Mouse (Mus musculus) liver, adult 2 months (tissue): Measurements from ENCODE around the gene Rdh1. TPM values are rescaled to one million over a fixed set of nuclear protein-coding genes. Genes with fewer than 3 reads are reported as not detected.
"Not testable (repeated sequence)": the region's sequence is repeated elsewhere in the genome, so short reads cannot be mapped to it uniquely, and the experiment has no call there.

Source experiments
- DNase-seq: peaks from one replicate; pipeline ENCODE4 v3.0.0-alpha.2; 2011; ENCODE audit warnings: low read depth, low spot score; ENCODE audit errors: extremely low read depth
- H3K27ac ChIP-seq: fragments of 200-500 bp; replicated peaks from 2 replicates; pipeline ENCODE4 v1.5.1; 2012; ENCODE audit warnings: low read depth, mild to moderate bottlenecking, control low read depth, inconsistent platforms, low read length; ENCODE audit not compliant: insufficient read depth
- H3K27me3 ChIP-seq: fragments of 200-500 bp; 2 replicates; pipeline ENCODE4 v1.6.1; 2012; ENCODE audit warnings: mild to moderate bottlenecking, moderate library complexity, low read length, inconsistent platforms; ENCODE audit not compliant: control insufficient read depth, insufficient read depth
- H3K36me3 ChIP-seq: fragments of 200-500 bp; 2 replicates; pipeline ENCODE4 v1.6.1; 2012; ENCODE audit warnings: low read length, inconsistent platforms; ENCODE audit not compliant: control insufficient read depth, insufficient read depth
- H3K4me1 ChIP-seq: fragments of 200-500 bp; 2 replicates; pipeline ENCODE4 v1.6.1; 2011; ENCODE audit warnings: low read length; ENCODE audit not compliant: control insufficient read depth, insufficient read depth
- H3K4me3 ChIP-seq: fragments of 200-500 bp; 2 replicates; pipeline ENCODE4 v1.5.1; 2011; ENCODE audit warnings: low read depth, mild to moderate bottlenecking, control low read depth, low read length, moderate library complexity; ENCODE audit not compliant: insufficient read depth
- H3K79me2 ChIP-seq: fragments of 200-500 bp; 2 replicates; pipeline ENCODE4 v1.6.1; 2012; ENCODE audit warnings: inconsistent platforms, mild to moderate bottlenecking, low read length, moderate library complexity; ENCODE audit not compliant: control insufficient read depth, insufficient read depth
- H3K9ac ChIP-seq: fragments of 200-500 bp; 2 replicates; pipeline ENCODE4 v1.6.1; 2012; ENCODE audit warnings: low read depth, mild to moderate bottlenecking, control low read depth, inconsistent platforms, low read length
- CTCF ChIP-seq: fragments of 200-500 bp; IDR thresholded peaks from 2 replicates; pipeline ENCODE4 v1.5.1; 2011; ENCODE audit warnings: low read depth, low read length, control low read depth
- POLR2A ChIP-seq: fragments of 200-500 bp; IDR thresholded peaks from 2 replicates; pipeline ENCODE4 v1.6.1; 2011; ENCODE audit warnings: low read length, control low read depth; ENCODE audit not compliant: insufficient read depth; ENCODE audit errors: extremely low read depth
- WGBS: fragments of 180-500 bp; shearing (Covaris S2); methylation state at CpG from one replicate; pipeline ENCODE4 v1.1.7; 2018; 5-methylcytosine and 5-hydroxymethylcytosine counted together
- polyA plus RNA-seq: library from polyadenylated mRNA; depleted of rRNA; stranded (reverse); fragments of >200 nt; gene quantifications from 2 replicates; pipeline ENCODE4 v1.2.3, GENCODE M21; 2012
- total RNA-seq: library from RNA; depleted of rRNA; stranded (reverse); fragments of >200 nt; gene quantifications from 2 replicates; pipeline ENCODE4 v1.2.3, GENCODE M21; 2014

Gene Rdh1
- total and polyA plus RNA-seq, 2 experiments, result 0.18 to 0.20 TPM

DNA sequence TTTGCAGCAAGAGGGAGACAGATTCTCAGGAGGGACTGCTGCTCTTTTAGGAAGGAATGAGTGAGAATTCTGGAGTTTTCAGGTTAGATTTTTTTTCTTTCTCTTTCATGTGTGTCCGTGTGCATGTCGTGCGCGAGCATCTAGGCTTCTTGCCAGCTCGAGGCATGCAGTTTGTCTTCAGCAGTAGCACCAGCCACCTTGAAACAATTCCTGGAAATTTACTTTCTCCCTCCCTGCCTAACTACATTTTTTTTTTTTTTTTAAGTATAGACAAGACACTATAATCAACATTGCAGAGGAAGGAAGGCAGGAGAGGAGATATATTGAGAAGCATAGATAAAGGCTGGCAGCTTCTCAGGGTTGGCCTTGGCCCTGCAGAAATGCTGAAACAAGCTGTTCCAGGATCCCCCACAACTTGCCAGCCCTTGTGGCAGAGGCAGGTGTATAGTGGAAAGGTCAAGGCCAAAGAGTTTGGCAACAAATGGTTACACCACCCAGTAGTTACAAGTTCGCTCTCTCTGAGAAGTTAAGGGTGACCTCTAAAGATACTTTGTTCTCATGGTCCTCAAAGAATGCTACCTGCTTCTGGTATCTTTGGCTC is 4.9 kb upstream of the Rdh1 start:
- Histone ChIP-seq H3K36me3 (no peaks in the 10 kb centered on the region), H3K79me2 (no peaks in the 10 kb centered on the region), H3K27ac (peak overlapping the region; percentile 91), H3K4me3 (no peak overlapping the region), H3K9ac (peak overlapping the region; percentile 3; the same call in 1 of the 2 replicates), H3K27me3 (no peaks in the 10 kb centered on the region), H3K4me1 (peaks cover 31% of the 10 kb centered on the region)
- TF ChIP-seq CTCF, result no peak
- 15% methylated on average over 6 of the region's 6 CpGs for WGBS
- DNase-seq, result peak; percentile 96

DNA sequence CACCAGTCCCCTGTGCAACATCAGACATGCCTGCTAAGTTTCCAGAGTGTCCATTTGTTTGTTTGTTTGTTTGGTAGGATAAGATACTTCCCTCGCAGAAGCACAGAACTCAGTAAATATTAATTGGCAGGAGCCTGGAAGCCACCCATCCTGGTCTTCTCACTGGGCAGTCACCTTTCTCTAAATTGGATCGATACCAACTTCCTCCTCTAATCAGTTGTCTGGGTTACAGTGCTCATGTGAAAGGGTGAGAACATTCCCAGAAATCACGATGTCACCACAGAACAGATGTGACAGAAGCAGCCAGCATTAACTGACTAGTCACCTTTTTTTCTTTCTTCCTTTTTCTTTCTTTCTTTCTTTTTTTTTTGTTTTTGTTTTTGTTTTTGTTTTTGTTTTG is 4.3 kb upstream of the Rdh1 start:
- Histone ChIP-seq H3K9ac (no peak overlapping the region; the same call in 1 of the 2 replicates), H3K36me3 (no peaks in the 10 kb centered on the region), H3K4me3 (no peak overlapping the region), H3K27me3 (no peaks in the 10 kb centered on the region), H3K4me1 (peaks cover 27% of the 10 kb centered on the region), H3K27ac (peak overlapping the region; percentile 91), H3K79me2 (no peaks in the 10 kb centered on the region)
- peak; percentile 95 for DNase-seq
- no peak for TF ChIP-seq POLR2A
- TF ChIP-seq CTCF, result no peak
- WGBS, result 3% methylated on average over 3 of the region's 3 CpGs

DNA sequence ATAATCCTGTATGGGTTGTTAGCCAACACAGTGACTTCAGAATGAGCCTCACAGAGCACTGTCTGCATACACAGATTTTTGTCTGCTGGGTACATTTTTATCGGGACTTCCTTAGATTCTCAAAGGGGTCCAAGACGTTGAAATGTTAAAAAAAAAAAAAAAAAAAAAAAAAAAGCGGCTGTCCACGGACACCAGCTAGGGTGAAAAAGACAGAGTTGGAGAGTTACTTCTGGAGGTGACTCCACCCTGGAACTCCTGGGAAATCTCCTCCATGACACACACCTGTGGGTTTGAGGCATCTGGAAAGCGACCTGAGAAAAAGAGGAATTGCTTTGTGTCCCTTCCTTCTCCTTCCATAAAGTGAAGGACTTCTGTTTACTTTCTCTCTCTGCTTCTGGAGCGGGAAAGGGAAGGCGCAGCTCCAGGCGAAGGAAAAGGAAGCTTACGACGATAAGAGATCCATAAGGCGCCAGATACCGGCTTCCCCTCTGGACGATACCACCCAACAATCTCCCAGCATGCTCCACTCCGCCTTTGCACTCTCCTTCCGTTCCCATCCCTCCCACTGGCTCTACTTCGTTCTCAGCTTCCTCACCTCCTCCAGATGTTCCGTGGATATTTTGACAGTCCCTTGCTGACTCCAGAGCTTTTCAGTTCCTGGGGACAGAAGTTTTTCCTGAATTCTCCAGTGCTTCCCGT is 3.6 kb upstream of the Rdh1 start:
- H3K27ac ChIP-seq, result peak overlapping the region; percentile 71
- H3K9ac ChIP-seq, result no peak overlapping the region
- DNase-seq, result peak; percentile 40
- H3K4me1 ChIP-seq, result peaks cover 27% of the 10 kb centered on the region
- H3K36me3 ChIP-seq, result no peaks in the 10 kb centered on the region
- 48% methylated on average over 18 of the region's 18 CpGs for WGBS
- no peak for TF ChIP-seq CTCF
- TF ChIP-seq POLR2A, result no peak
- H3K27me3 ChIP-seq, result no peaks in the 10 kb centered on the region
- no peak overlapping the region for H3K4me3 ChIP-seq
- H3K79me2 ChIP-seq, result no peaks in the 10 kb centered on the region

DNA sequence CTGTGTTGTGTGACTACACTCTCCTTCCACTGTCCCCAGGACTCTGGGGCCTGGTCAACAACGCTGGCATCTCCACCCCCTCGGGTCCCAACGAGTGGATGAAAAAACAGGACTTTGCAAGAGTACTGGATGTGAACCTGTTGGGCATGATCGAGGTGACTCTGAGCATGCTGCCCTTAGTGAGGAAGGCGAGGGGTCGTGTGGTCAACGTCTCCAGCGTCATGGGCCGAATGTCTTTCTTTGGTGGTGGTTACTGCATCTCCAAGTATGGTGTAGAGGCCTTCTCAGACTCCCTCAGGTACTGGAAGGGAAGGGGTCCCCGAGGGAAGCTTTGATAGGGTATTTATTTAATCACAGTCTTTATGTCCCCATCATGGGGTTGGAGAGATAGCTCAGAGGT is 3.4 kb downstream of the Rdh1 start:
- DNase-seq, H3K4me3 ChIP-seq, H3K9ac ChIP-seq, H3K79me2 ChIP-seq, H3K27ac ChIP-seq, H3K36me3 ChIP-seq, H3K27me3 ChIP-seq: not testable (repeated sequence)
- 92% methylated on average over 10 of the region's 10 CpGs for WGBS
- H3K4me1 ChIP-seq, result peaks cover 20% of the 10 kb centered on the region

DNA sequence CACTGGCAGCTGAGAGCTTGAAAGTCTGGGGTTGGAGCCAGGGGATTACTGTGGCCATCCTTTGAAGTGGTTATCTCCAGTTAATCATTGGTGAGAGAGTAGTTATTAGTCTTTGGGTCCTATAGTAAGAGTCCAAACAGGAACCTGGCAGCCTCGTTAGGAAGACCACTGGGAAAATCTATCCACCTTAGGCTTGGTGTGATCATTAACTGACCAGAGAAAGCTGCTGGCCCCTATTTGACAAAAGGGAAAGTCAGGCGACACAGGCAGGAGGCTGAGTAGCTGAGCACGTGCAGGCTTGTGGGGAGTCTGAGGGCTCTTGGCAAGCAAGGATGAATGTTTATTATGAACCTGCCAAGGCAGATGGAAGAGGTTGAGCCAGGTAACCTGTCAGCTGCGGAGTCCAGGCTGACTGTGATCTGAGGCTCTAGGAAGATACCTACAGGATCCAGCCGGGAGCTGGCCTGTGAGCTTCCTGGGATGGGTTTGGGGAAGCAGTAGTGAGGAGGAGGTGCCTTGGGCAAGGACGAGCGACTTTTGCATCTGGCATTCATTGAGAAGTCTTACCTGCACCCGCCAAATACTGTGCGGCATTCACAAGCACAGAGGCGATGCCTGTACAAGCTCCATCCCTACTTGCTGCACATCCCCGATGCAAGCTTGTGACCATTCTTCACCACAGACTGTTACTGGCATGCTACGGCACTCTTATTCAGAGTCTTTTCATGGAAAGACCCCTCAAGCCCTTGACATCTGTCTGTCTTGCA is 4.6 kb downstream of the Rdh1 start:
- H3K27me3 ChIP-seq, result no peaks in the 10 kb centered on the region
- no peak for TF ChIP-seq CTCF
- TF ChIP-seq POLR2A, result no peak
- H3K4me1 ChIP-seq, result peaks cover 13% of the 10 kb centered on the region
- H3K27ac ChIP-seq, result peak overlapping the region; percentile 49
- no peaks in the 10 kb centered on the region for H3K36me3 ChIP-seq
- peak overlapping the region; percentile 4; the same call in 1 of the 2 replicates for H3K9ac ChIP-seq
- no peak overlapping the region for H3K4me3 ChIP-seq
- DNase-seq, result peak; percentile 99
- no peaks in the 10 kb centered on the region for H3K79me2 ChIP-seq
- 25% methylated on average over 12 of the region's 12 CpGs for WGBS

DNA sequence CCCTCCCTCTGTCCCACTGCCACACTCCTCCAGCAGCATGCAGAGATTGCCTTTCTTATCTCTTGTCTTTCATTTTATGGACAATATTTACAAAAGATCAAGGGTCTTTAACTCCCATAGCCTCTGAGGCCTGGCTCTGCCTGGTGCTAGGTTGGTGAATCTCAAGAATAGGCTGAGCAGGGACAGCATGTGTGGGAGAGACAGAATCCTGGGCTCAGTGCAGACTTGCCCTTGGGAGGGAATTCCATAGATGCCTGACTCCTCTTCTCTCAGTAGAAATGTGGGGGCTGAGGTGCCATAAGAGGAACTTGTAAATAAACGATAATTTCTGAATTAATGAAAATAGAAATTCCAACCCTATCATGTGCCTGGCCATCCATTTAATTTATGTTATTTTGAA is 7.0 kb downstream of the Rdh1 start:
- DNase-seq, result no peak
- Histone ChIP-seq H3K4me3 (no peak overlapping the region), H3K36me3 (no peaks in the 10 kb centered on the region), H3K4me1 (peaks cover 7% of the 10 kb centered on the region), H3K27ac (no peak overlapping the region), H3K79me2 (no peaks in the 10 kb centered on the region), H3K27me3 (no peaks in the 10 kb centered on the region), H3K9ac (no peak overlapping the region)
- WGBS, result 88% methylated on average over 1 of the region's 1 CpGs
- TF ChIP-seq CTCF (no peak), POLR2A (no peak)
